Mouse (Mus musculus) CD4-positive helper T cell, adult 2 months (primary cell): ENCODE measurements at regions not wholly inside any gene's neighbourhood (a gene's known extent, or its start where the extent isn't known, plus 50 kb on each side); places are given as distances from the start of the nearest gene placed in this dataset.

ENCODE experiments used
- DNase-seq: peaks from one replicate; pipeline ENCODE4 v3.0.0-alpha.2; 2012; ENCODE audit warnings: low read depth, missing footprints, low spot score

DNA sequence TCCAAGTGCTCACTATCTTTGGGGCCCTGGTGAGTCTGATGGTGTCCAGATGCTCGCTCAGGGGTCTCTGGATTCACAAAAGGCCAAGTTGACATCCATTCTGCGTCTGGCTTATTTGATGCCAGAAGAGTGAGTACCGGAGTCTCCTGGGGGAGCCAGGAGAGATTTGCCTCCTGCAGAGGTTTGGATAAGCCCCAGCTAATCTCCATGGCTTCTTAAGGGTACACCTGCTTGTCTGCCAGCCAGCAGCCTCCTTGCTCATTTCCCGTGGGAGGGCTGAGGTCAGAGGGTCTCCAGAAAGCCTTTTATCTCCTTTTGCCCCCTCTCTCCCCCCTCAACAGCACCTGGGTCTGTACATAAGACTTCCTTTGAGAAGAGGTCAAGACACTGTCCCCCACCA, 234.0 kb upstream of the Ubash3b start:
- no peak for DNase-seq

DNA sequence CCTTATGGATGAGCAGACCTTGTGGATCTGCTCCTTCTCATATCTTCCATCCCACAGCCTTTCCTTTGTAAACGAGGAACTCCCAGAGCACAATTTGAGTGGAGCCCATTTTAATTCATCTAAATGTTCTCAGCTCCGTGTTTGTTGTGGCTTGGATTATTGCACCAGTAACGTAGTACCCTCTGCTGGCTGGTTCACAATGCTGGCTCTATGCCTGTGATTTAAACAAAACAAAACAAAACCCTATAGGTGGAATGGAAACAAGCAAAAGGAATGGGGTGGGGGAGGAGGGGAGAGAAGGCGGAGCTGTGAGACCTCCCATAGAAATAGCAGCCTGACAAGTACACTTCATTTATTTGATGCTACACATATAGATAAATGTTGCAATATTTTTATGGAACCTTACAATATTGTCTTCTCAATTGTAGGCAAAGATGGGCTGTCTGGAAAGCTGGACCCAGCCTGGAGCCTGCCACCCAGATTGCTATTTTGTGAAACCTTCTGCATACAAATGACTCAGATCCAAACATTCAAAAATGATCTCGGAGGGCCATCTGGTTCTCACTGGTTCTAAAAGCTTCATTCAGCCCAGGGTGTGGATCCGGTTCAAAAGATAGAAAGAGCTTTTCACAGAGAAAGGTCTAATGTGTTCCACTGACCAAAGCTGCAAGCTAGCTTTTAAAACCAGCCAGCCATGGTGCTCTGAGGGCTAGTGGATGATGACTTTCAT, 230.3 kb upstream of the Ubash3b start:
- no peak for DNase-seq

DNA sequence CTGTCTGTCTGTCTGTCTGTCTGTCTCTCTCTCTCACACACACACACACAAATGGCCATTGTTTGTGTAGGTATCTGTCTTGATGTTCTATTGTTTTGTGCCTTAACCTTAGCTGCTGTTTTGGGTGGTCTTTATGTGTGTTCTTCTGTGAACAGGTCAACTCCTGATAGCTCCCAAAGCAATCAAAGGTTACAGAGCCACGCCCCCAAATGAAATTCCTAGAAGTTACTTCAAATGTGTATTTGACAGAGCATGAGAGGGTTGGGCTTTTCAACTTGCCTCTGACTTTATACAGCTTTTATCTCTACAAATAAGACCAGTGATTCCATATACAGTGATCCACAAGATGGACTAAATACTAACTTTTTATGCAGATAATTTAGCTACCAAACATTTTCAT, 217.8 kb upstream of the Ubash3b start:
- no peak for DNase-seq

DNA sequence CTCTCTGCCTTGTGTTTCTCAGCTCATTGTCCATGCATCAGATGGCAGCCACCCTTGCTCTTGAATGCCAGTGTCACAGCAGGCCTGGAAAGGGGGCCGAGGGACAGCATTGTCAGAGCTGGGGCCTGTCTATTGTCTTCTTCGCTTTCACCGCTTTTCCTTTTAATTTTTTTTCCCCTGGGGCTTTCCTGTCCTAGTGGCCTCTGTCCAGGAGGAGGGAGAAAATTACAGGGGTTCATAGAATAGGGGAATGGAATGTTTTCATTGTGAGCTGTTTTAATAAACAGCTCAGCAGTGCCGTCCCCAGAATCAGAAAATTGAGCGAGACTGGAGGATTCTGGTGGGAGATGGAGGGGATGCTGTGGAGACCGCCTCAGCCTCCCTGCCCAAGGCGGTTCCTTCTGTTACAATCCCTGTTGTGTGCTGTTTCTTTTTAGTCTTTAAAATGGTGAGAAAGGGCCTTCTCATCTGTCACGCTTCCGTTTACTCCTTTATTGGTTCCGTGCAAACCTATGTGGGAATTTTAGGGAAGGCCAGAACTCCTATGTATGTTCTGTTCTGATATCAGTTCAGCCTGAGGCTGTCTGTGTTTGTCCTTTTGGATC, 217.2 kb upstream of the Ubash3b start:
- no peak for DNase-seq

DNA sequence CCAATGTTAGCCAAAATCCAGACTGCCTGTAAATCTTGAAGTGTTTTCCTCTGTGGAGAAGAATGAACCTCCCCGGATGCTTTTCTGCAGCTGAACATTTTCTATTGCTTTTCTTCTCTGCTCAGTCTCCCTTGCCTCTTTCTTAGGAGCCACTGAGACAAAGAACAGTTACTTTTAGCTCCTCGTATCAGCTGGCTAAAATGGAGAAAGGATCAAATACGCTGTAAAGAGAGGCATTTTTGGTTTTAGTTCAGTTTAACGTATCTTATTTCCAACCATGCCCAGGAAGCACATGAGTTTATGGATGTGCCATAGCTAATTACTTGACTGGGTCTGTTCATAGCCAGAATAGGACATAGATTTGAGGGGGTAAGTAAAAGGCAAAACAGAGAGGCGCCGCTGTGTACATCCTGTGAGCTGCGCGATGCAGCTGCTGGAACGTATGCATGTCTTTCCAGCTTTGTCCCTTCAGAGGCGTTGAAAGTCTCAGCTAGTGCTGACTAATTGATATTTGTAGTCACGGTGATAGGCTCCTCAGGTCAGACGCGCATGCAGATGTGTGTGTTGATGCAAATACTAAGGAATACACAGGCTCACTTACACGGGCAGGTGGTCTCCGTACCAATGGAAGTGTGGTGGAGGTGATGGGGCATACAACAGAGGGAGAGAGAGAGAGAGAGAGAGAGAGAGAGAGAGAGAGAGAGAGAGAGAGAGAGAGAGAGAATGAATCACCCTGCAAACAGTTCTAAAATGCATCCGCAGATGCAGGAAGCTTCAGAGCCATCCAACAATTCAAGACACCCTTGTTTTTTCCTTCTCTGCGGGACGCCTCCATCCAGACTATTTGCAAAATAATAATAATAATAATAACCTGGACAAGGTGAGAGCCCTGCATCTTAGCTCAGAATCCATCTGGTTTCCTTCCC, 216.5 kb upstream of the Ubash3b start:
- DNase-seq: no peak

DNA sequence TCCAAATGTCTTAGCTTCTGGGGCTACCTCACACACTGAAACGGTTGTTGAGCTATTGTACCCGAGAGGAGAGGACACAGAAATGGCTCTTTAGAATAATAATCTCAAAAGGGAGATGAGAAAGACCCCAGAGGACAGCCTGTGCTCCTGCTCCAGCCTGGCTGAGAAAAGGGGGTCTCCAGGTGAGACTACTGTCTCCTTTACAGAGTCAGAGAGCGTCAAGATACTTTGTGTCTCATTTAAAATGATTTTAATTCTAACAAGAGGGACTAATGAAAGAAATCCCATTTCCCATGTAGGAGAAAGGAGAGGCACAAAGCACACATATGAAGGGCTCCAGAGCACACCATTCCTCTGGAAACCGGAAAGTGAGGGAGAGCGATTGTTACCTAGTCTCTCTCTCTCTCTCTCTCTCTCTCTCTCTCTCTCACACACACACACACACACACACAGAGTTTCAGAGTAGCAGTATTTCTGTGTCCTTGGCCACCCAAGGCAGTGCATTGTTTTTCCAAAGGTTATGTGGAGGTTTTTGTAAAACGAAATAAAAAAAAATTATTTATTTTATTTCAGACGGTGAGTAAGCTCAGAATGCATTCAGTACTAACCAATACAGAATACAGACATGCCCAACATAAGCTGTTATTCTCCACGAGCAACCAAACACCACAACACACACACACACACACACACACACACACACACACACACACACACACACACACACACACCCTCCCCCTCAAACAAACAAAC, 215.6 kb upstream of the Ubash3b start:
- no peak for DNase-seq

DNA sequence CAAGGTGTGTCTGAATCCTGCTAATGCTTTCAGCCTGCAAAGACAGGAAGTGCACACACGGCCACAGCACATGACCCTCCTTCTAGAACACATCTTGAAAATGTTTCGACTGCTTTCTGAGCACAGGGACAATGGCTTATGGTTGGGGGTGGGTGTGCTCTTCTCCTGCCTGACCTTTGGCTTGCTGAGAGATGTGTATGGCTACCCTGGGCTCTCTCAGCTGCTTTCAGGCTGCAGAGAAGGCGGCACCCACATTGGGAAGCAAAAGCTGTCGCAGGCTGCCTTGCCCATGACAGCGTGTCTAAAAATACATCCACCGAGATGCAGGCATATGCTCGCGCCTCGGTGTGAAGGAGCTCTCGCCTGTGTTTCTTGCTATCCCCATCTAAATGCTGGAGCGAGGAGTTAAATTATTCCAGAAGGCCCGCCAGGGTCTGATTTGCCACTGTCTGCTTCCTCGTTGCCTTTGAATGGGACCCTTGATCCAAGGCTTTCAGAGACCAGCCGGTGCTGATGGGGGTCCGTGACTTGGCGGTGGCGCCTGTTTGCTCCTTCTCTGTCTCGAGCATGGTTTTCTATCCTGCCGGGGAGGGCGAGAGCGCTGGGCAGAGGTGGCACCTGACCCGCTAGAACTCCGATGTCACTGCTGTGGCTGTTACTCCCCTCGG, 214.6 kb upstream of the Ubash3b start:
- DNase-seq: no peak

DNA sequence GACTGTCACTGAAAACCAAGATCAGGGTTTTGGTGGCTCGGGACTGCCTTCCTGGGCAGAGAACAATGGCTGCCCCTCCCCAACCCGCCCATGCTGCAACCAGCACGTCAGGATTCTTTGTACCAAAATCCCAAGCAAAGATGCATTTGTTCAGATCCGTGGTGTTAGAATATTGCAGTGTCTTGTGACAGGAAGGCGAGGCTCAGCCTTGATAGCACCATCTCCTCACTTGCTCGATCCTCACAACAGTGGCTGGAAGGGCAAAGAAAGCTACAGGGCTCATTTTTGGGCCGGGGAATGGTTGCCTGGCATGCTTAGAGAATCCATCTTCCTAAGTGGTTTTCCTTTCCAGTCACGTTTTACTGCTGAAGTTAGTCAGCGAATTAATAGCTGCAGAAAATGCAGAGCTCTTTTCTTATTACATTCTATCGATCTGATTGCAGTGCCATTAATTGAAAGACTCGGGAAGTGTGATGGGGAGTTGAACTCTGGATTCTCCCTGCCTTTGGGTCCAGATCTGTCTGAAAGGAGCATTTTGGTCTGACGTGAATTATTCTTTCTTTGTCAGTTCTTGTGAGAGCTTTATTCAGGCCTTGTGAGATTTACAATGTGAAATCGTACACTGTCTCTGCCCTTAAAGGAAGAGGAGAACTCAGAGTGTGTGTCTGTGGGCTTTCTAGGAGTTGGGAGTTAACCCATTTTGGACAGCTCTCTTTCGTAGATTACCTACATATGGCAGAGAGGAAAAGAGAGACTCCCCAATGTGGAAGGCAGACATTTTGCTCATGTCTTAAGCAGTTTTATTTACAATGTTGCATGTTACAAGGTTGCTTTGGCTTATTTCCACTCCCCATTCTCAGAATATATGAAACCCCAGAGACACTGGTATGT, 213.3 kb upstream of the Ubash3b start:
- no peak for DNase-seq

DNA sequence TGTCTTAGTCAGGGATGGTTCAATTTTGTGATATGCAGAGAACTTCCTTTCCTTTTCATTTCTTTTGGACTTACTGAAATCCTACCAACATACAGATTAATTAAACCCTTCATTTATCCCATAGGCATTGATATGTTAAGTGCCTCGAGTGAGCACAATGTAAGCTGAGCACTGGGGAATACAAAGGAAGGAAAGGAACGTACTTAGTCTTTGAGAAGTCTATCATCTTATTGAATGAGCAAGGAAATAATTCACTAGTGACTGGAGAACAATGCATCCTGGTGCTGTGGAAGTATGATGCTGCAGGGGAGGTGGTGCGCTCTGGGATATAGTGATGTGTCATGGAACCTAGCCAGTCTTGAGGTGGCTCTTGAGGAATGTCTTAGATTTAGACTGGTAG, 204.9 kb upstream of the Ubash3b start:
- DNase-seq: no peak

DNA sequence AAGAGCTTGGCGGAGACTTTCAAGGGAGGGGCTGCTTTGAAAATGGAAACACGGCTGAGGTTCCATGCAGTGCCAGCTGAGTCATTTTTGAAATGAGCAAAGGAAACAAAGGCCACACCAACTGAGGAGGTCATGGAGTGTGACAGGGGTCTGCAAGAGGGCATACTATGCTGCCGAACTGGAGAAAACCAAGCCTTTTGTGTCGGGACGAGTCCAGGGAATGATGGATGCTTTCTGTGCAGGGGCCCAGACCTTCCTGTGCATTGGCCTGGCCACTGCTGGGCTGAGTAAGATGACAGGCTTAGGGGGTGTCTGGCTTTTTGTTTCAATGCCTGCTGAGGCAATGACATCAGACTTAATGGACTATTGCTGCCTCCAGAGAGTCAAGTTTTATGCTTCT, 203.8 kb upstream of the Ubash3b start:
- no peak for DNase-seq

DNA sequence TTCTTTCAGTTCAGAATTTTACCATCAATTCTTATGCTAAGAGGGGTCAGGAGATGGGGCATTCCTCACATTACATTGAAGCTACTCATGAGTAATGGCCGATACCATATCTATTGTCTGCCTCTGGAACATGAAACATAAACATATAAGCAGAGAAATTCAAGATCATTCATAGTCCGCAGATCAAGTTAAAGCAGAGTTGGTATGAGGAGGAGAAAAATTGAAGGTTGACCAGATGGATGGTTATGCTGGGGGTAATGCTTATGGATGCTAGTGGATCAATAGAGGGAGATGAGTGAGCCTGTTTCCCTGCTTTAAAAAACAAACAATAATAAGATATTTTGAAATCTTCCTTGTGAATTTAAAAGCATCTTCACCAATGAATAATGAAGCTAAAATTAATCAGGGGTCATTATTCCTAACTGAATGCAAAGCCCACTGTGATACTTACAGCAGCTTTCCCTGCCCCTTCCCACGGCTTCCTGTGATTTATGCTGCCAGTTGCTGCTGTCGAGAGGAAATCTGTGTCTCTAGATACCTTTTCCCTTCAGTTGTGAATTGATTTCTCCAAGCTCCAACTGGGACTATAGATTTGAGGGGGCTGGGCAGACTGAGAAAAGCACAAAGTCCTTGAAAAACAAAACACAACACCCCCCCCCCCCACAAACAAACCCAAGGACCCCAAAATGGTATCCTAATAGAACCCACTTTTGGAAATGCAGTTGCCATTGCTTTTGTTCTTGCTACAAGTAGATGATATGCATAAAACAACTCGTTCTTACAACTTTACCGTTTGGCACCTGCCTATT, 203.1 kb upstream of the Ubash3b start:
- DNase-seq: no peak

DNA sequence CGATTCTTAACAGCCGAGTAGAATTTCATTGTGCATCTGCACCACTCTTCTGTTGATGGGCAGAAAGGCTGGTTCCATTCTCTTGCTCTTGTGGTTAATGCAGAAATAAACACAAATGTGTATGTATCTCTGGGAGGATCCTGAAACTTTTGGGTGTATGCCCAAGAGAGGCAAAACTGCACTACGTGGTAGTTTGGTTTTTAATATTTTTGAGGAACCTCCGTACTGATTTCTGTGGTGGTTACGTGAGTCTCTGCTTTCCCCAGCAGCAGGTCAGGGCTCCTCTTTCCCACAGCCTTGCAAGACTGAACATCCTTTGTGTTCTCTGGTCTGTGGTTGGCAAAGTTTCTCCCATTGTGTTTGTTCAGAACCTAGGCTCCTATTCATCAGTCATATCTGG, 198.9 kb upstream of the Ubash3b start:
- DNase-seq: no peak

DNA sequence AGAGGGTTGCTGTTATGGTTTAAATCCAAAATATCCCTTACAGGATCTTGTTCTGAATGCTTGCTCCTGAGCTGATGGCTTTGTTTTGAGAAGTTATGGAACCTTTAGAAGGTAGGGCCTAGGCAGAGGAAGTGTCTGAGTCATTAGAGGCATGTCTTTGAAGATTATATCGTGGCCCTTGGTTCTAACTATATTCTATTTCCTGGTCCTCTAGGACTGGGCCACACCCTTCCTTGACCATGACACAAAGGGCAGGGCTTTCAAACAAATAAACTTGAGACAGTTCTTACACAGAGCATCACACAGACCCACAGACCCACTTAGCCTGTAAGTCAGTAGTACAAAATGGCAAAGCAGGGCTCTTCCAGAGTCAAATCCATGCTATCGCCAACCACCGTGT, 197.8 kb upstream of the Ubash3b start:
- no peak for DNase-seq

DNA sequence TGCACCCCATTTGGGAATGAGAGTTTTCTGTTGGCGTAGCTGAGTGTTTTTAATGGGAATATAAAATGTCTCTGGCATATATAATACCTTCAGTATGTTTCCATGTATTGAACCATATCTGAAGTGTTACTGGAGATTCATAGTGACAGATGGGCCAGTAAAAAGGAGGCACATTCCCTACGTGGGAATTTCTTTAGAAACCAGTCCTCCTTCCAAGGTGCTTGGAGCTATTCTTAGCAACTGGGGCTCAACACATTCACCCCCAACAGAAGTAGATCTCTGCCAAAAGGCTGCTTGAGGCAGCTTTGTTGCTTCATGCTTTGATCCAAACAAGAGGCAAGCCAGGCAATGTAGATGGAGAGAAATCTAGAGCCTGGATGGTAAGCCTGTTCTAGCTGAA, 183.8 kb upstream of the Ubash3b start:
- DNase-seq: no peak

DNA sequence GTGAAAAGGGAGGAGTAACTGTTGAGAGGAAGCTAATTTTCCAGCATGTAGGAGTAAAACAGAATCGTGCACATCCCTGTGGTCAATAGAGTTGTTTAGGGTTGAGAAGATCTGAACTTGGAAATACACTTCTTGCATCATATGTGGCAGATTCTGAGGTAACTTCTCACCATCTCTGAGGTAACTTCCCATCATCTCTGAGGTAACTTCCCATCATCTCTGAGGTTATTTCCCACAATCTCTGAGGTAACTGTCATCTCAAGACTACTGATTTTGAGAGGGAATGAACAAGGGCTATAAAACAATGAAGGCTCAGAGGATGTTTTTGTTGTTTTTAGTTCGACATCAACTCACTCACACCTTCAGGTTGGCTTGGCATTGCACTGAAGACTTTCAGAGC, 175.9 kb upstream of the Ubash3b start:
- no peak for DNase-seq

DNA sequence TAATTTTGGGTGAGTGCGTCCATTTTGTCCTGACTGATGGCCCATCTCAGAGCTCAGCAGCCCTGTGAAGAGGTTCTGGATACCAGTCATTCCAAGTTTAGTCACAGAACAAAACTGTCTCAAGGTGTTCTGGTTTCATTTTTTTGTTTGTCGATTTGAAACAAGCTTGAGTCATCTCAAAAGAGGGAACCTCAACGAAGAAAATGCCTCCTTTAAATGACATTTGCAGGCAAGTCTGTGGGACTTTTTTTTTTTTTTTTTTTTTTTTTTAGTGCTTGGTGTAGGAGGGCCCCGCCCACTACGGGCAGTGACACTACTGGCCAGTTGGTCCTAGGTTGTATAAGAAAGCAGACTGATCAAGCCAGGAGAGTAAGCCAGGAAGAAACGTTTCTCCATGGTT, 175.3 kb upstream of the Ubash3b start:
- DNase-seq: no peak

DNA sequence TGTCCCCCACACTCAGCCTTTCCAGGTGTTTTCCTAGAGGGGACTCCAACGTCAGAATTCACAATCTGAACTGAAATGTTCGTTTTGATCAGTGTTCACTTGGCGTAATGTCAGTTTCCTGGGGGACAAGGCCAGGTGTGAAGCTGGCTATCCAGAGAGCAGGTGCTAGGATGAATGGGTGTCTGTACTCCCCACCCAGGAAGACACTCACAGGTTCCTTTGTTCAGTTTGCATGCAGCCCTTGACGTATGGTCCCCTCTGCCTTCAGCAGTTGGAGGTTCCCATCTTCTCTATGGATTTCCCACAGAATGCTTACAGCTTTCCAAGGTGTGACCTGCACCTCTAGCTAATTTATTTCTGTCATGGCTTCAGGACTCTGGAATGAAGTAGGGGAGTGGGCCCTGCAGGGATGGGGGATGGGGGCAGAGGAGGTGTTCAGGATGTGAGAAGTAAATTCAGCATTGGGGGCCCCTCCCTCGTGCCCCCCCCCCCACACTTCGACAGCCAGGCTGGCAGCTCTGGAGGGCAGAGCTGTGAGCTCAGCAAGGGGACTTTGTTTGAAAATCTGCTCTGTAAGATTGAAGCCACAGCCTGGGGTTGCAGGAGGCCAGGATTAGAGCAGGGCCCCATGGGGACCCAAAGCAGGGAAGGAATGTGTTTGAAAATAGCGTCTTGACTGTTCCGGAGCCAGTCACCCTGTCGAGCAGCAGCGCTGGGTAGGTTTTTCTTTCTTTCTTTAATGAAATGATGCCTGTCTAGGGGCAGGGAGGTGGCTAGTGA, 173.2 kb upstream of the Ubash3b start:
- no peak for DNase-seq

DNA sequence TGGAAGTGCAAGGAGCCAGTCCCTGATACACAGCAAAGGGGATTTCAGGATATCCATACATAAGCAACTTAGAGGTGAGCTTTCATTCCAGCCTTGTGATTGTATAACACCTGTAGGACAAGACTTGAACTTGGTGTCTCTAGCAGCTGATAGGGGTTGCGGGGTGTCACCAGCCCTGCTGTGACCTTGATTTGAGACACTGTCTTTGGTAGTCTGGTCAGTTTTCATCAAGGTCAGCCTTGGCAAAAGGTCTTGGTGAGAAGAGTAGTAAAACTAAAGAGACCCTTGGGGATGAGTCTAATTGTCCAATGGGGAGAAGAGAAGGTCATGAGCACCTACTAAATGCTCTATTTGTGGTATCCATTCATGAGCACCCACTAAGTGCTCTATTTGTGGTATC, 172.0 kb upstream of the Ubash3b start:
- DNase-seq: no peak

DNA sequence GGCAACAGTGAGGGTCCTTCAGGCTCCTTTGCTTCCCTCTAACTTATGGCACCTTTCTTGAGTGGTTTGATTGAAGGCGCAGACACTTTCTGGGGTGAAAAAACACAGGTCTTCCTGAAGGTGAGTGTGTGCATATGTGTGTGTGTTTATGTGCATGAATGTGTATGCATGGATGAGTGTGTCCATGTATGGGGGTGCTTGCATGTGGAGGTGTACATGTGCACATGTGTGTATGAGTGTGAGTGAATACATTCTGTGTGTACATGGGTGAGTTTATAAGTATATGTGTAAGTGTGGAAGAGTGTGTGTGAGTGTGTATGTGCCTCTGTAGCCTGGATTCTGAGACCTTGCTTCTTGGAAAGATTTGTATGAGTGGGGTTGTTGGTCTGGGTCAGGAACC, 167.5 kb upstream of the Ubash3b start:
- no peak for DNase-seq
